Mouse (Mus musculus) lung, adult 18-20 months (tissue): Measurements from ENCODE around the gene Slc37a4.
"Not testable (repeated sequence)": the region's sequence is repeated elsewhere in the genome, so short reads cannot be mapped to it uniquely, and the experiment has no call there.

Experiments used
- DNase-seq, 2 experiments: peaks; one replicate each; pipeline ENCODE4 v3.0.0; 2022; ENCODE audit warnings: mixed read lengths in 2 of 2

The Slc37a4 gene

GRCm38 (mm10) chr9:44444402-44445025 is 47.9 kb downstream of the Slc37a4 start:
- DNase-seq = not testable (repeated sequence)

DNA sequence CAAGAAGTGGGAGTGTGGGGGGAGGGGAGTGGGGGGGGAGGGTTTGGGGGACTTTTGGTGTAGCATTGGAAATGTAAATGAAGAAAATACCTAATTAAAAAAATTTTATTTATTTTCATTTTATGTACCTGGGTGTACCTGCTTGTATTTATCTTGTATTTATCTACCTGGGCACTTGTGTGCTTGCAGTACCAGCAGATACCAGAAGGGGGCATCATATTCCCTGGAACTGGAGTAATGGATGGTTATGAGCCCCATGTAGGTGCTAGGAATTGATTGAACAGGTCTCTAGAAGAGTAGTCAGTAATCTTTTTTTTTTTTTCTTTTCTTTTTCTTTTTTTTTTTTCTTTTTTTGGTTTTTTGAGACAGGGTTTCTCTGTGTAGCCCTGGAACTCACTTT is 53.7 kb downstream of the Slc37a4 start:
- peak in 1 of 2 experiments; percentile 15 for DNase-seq
